Mouse (Mus musculus): ENCODE results near the gene Klhl31. TPM values are rescaled to one million over a fixed set of nuclear protein-coding genes. Genes with fewer than 3 reads are reported as not detected.

The Klhl31 gene
- polyA plus RNA-seq, 1 experiment from 2014 or later = 0.36 TPM

- no peaks in the 10 kb centered on the region for H3K4me1 ChIP-seq (ENCODE audit: insufficient read depth, low read depth, low read length)
- no peaks in the 10 kb centered on the region for H3K27me3 ChIP-seq (replicated peaks; ENCODE audit: insufficient read depth, low read length)
- ATAC-seq (peak; percentile 41; the same call in 1 of the 2 replicates), DNase-seq (ENCODE audit: low spot score) (peak; percentile 44)
- H3K9ac ChIP-seq (replicated peaks; ENCODE audit: low read depth) = no peak overlapping the region
- no peak overlapping the region for H3K4me2 ChIP-seq (replicated peaks; ENCODE audit: low read depth, low read length)
- 40% methylated on average over 4 of the region's 4 CpGs for WGBS
- no peaks in the 10 kb centered on the region for H3K9me3 ChIP-seq (ENCODE audit: low read length)
- TF ChIP-seq EP300 (IDR thresholded peaks at IDR 0.05) = no peak
- TF ChIP-seq CTCF (IDR thresholded peaks at IDR 0.05) = no peak
- no peak overlapping the region for H3K4me3 ChIP-seq (ENCODE audit: low read depth, low read length)
- H3K36me3 ChIP-seq (ENCODE audit: insufficient read depth, low read length) = no peaks in the 10 kb centered on the region
- H3K27ac ChIP-seq (ENCODE audit: low read length) = peak overlapping the region; percentile 33
These were observed 67.8 kb downstream of the Klhl31 start for GRCm38 (mm10) chr9:77704108-77704507.

GRCm38 (mm10) chr9:77706515-77706914 is 70.2 kb downstream of the Klhl31 start:
- H3K4me1 ChIP-seq (ENCODE audit: insufficient read depth, low read depth, low read length) = no peaks in the 10 kb centered on the region
- H3K4me3 ChIP-seq (ENCODE audit: low read depth, low read length) = no peak overlapping the region
- no peaks in the 10 kb centered on the region for H3K36me3 ChIP-seq (ENCODE audit: insufficient read depth, low read length)
- ATAC-seq (no peak), DNase-seq (ENCODE audit: low spot score) (no peak)
- H3K9ac ChIP-seq (replicated peaks; ENCODE audit: low read depth) = no peak overlapping the region
- H3K4me2 ChIP-seq (replicated peaks; ENCODE audit: low read depth, low read length) = no peak overlapping the region
- H3K27me3 ChIP-seq (replicated peaks; ENCODE audit: insufficient read depth, low read length) = no peaks in the 10 kb centered on the region
- 78% methylated on average over 6 of the region's 6 CpGs for WGBS
- no peaks in the 10 kb centered on the region for H3K9me3 ChIP-seq (ENCODE audit: low read length)
- TF ChIP-seq CTCF (IDR thresholded peaks at IDR 0.05) = no peak
- TF ChIP-seq EP300 (IDR thresholded peaks at IDR 0.05) = no peak
- H3K27ac ChIP-seq (ENCODE audit: low read length) = no peak overlapping the region

- DNase-seq (ENCODE audit: low spot score) (peak; percentile 18), ATAC-seq (0 out of 2 replicates have a peak, but pooled peaks have one; percentile 17)
- H3K9me3 ChIP-seq (ENCODE audit: low read length) = no peaks in the 10 kb centered on the region
- no peak overlapping the region for H3K9ac ChIP-seq (replicated peaks; ENCODE audit: low read depth)
- H3K27ac ChIP-seq (ENCODE audit: low read length) = 0 out of 2 replicates have a peak overlapping the region, but pooled peaks have one; percentile 0
- TF ChIP-seq CTCF (IDR thresholded peaks at IDR 0.05) (no peak), EP300 (IDR thresholded peaks at IDR 0.05) (no peak)
- H3K4me1 ChIP-seq (ENCODE audit: insufficient read depth, low read depth, low read length) = no peaks in the 10 kb centered on the region
- H3K4me3 ChIP-seq (ENCODE audit: low read depth, low read length) = no peak overlapping the region
- H3K4me2 ChIP-seq (replicated peaks; ENCODE audit: low read depth, low read length) = no peak overlapping the region
- H3K27me3 ChIP-seq (replicated peaks; ENCODE audit: insufficient read depth, low read length) = no peaks in the 10 kb centered on the region
- WGBS = 62% methylated on average over 9 of the region's 9 CpGs
- no peaks in the 10 kb centered on the region for H3K36me3 ChIP-seq (ENCODE audit: insufficient read depth, low read length)
These were observed 71.3 kb downstream of the Klhl31 start for GRCm38 (mm10) chr9:77707433-77708139.

- DNase-seq (ENCODE audit: low spot score) = peak; percentile 14
- Histone ChIP-seq H3K27me3 (replicated peaks; ENCODE audit: insufficient read depth, low read length) (no peaks in the 10 kb centered on the region), H3K27ac (ENCODE audit: low read length) (no peak overlapping the region), H3K4me3 (ENCODE audit: low read depth, low read length) (no peak overlapping the region), H3K4me2 (replicated peaks; ENCODE audit: low read depth, low read length) (no peak overlapping the region), H3K9me3 (ENCODE audit: low read length) (no peaks in the 10 kb centered on the region), H3K4me1 (ENCODE audit: insufficient read depth, low read depth, low read length) (no peaks in the 10 kb centered on the region), H3K36me3 (ENCODE audit: insufficient read depth, low read length) (no peaks in the 10 kb centered on the region), H3K9ac (replicated peaks; ENCODE audit: low read depth) (no peak overlapping the region)
- no peak for ATAC-seq
- TF ChIP-seq EP300 (IDR thresholded peaks at IDR 0.05) (no peak), CTCF (IDR thresholded peaks at IDR 0.05) (no peak)
- 52% methylated on average over 5 of the region's 5 CpGs for WGBS
These were observed 72.7 kb downstream of the Klhl31 start for GRCm38 (mm10) chr9:77708950-77709349.

Other genes starting within 250 kb of the Klhl31 start
- gene Lrrc1, start 91.6 kb upstream of the Klhl31 start, polyA plus RNA-seq (2015; fragmentation: Nextera tagmentation; extraction: Ambion mirVana) = 15.5 and 16.5 TPM in 2 replicates
- gene Gclc, start 118.0 kb downstream of the Klhl31 start, polyA plus RNA-seq (2015; fragmentation: Nextera tagmentation; extraction: Ambion mirVana) = 40.8 and 71.8 TPM in 2 replicates

All from lung, postnatal 0 days (tissue).